In the genomic region with DNA sequence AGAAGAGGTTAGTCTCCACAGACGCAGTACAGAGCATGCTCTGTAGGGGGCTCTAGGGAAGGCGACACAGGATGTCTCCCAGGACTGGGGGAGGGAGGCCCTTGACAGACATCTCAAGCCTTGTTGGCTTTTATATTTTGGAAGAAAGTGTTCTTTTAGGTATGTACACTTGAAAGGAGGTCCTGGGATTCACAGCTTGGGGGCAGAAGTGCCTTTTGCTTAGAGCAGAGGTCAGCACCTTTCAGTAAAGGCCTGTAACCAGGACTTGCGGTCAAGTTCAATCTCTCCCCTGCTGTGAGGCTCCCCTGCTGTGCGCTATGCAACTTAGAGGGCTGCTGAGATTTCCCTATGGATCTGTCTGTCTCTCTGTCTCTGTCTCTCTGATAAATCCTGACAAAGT, we compare ENCODE assay signal across 20 mouse cellular contexts. TPM values are rescaled to one million over a fixed set of nuclear protein-coding genes. Genes with fewer than 3 reads are reported as not detected.
DNase-seq lines count a peak whose midpoint lies in the region; ATAC-seq and TF ChIP-seq lines count a peak whose summit lies in the region.
"Had no signal": no experiment of that assay in that cellular context is flagged by ENCODE, and none has a peak within 500 bp of the region (broad histone marks: within the 10 kb centered on the region; RNA-seq: fewer than 3 reads in every experiment).

No protein-coding gene starts in this region.

- H3K4me3 ChIP-seq in heart, adult 2 months = no peak overlapping the region
- no peak overlapping the region for H3K4me3 ChIP-seq in layer of hippocampus, adult 2 months
- H3K4me3 ChIP-seq in thymus, adult 2 months (ENCODE audit: control insufficient read depth, insufficient read depth, low read length) = no peak overlapping the region
- H3K4me3 ChIP-seq: liver, embryonic 15.5 days; midbrain, embryonic 12.5 days; neural tube, embryonic 15.5 days had no signal

- intact Hi-C loops in heart, adult 2 months (cut with DNase I) = loop anchor here (10.0 kb wide), 1 partner anchor 731 kb away; no protein-coding TSS in a partner anchor
- intact Hi-C loops in heart, postnatal 14 days (cut with DNase I) = loop anchor here (10.0 kb wide), 1 partner anchor 551 kb away; no protein-coding TSS in a partner anchor

- no peak for TF ChIP-seq EP300 in heart, adult 2 months (IDR thresholded peaks at IDR 0.05; ENCODE audit: insufficient read depth, low read depth, low read length)

- 29% methylated on average over 4 of the region's 4 CpGs for WGBS in heart, adult 2 months
- WGBS in thymus, adult 2 months = 62% methylated on average over 4 of the region's 4 CpGs

- H3K4me1 ChIP-seq in heart, adult 2 months (ENCODE audit: control insufficient read depth, insufficient read depth, low read length) = no peaks in the 10 kb centered on the region
- no peaks in the 10 kb centered on the region for H3K4me1 ChIP-seq in thymus, adult 2 months (replicated peaks; ENCODE audit: control insufficient read depth, insufficient read depth, low read length)
- H3K4me1 ChIP-seq: liver, embryonic 15.5 days had no signal

- H3K27ac ChIP-seq in heart, adult 2 months = no peak overlapping the region
- H3K27ac ChIP-seq in layer of hippocampus, adult 2 months = no peak overlapping the region
- H3K27ac ChIP-seq in thymus, adult 2 months (ENCODE audit: control insufficient read depth, insufficient read depth, low read length) = no peak overlapping the region
- H3K27ac ChIP-seq: liver, embryonic 15.5 days; midbrain, embryonic 12.5 days; neural tube, embryonic 15.5 days had no signal

- 0 out of 2 replicates have a peak, but pooled peaks have one; percentile 7 for TF ChIP-seq CTCF in heart, adult 2 months (IDR thresholded peaks at IDR 0.05)
- peak; percentile 46 for TF ChIP-seq CTCF in layer of hippocampus, adult 2 months (conservative IDR thresholded peaks at IDR 0.05)
- TF ChIP-seq CTCF in thymus, adult 2 months (IDR thresholded peaks at IDR 0.05; ENCODE audit: borderline replicate concordance, control insufficient read depth, extremely low read depth, insufficient read depth, low read length, poor library complexity) = no peak

- ATAC-seq in megakaryocyte-erythroid progenitor cell, adult 5-6 weeks (replicated peaks; ENCODE audit: low FRiP score, low TSS enrichment, poor library complexity, severe bottlenecking) = no peak

- no peaks in the 10 kb centered on the region for H3K79me2 ChIP-seq in heart, adult 2 months (replicated peaks; ENCODE audit: control insufficient read depth, insufficient read depth, low read length)

- H3K9ac ChIP-seq in heart, adult 2 months (ENCODE audit: low read depth, low read length) = no peak overlapping the region
- H3K9ac ChIP-seq: liver, embryonic 15.5 days; midbrain, embryonic 12.5 days; neural tube, embryonic 15.5 days had no signal

- no peaks in the 10 kb centered on the region; the same call in 1 of the 2 replicates for H3K27me3 ChIP-seq in heart, adult 2 months (ENCODE audit: control insufficient read depth, insufficient read depth, low read length)
- H3K27me3 ChIP-seq in thymus, adult 2 months (ENCODE audit: control insufficient read depth, insufficient read depth, low read length) = no peaks in the 10 kb centered on the region

- no peak for DNase-seq in heart, adult 2 months
- no peak for DNase-seq in heart, postnatal 14 days
- no peak for DNase-seq in layer of hippocampus, adult 2 months (ENCODE audit: low spot score in 2 of 2)
- DNase-seq in layer of hippocampus, adult 18-20 months (ENCODE audit: low spot score in 2 of 2) = no peak
- DNase-seq in thymus, adult 2 months = peak; percentile 4
- DNase-seq in thymus, postnatal 36 days = no peak
- DNase-seq in spleen, postnatal 10 days (ENCODE audit: low spot score in 2 of 2) = no peak
- DNase-seq: adrenal gland, postnatal 36 days; cerebellum, adult 8-10 months; heart, adult 11 months; kidney, adult 9 months; lung, postnatal 4 days; right cerebral cortex, postnatal 4 days had no signal

- no peaks in the 10 kb centered on the region for H3K36me3 ChIP-seq in heart, adult 2 months (ENCODE audit: control insufficient read depth, insufficient read depth, low read length)
- H3K36me3 ChIP-seq in thymus, adult 2 months (ENCODE audit: control insufficient read depth, insufficient read depth, low read length) = no peaks in the 10 kb centered on the region
- H3K36me3 ChIP-seq: liver, embryonic 15.5 days; midbrain, embryonic 12.5 days; neural tube, embryonic 15.5 days had no signal

- TF ChIP-seq POLR2A in heart, adult 2 months (IDR thresholded peaks at IDR 0.05; ENCODE audit: insufficient read depth, low read depth, low read length) = no peak
- no peak for TF ChIP-seq POLR2A in thymus, adult 2 months (IDR thresholded peaks at IDR 0.05; ENCODE audit: control insufficient read depth, extremely low read depth, insufficient read depth, low read length, poor library complexity)

RNA-seq across cellular contexts. Expression of gene Slc28a3, which starts 23.2 kb away (rescaled TPM):
- not detected for total RNA-seq in heart, adult 2 months (2021)
- 0.12 TPM in 1 of 2 replicates, not detected in the other for polyA plus RNA-seq in heart, adult 2 months (2012; rRNA removed)
- total RNA-seq in heart, postnatal 14 days (2021) = not detected
- total RNA-seq in layer of hippocampus, adult 2 months (2021) = under 1 TPM in 1 of 2 experiments, not detected in 1; 0.10 TPM
- total RNA-seq in layer of hippocampus, adult 18-20 months (2021) = under 1 TPM; 0.13 to 0.20 TPM
- polyA plus RNA-seq in thymus, adult 2 months (2012; rRNA removed) = 0.07 and 0.09 TPM in 2 replicates
- total RNA-seq in megakaryocyte-erythroid progenitor cell, adult 5-6 weeks (2014; fragmentation: Nextera tagmentation) = 1.4 TPM in 1 of 2 replicates, not detected in the other
- not detected in 2 replicates for total RNA-seq in megakaryocyte-erythroid progenitor cell, adult 5-6 weeks (2017)
- total RNA-seq: adrenal gland, postnatal 36 days; CH12.LX; common myeloid progenitor, adult 5-6 weeks; gastrocnemius, adult 8-10 months had no signal
- polyA plus RNA-seq: midbrain, embryonic 12.5 days; neural tube, embryonic 15.5 days had no signal
